Mouse (Mus musculus): ENCODE measurements around the gene Psmd4.

- TF ChIP-seq MAX (IDR thresholded peaks at IDR 0.05; ENCODE audit: low read depth) (no peak), POLR2A (IDR thresholded peaks at IDR 0.05; ENCODE audit: insufficient read length, low read depth) (no peak), TCF3 (IDR thresholded peaks at IDR 0.05; ENCODE audit: insufficient read length, low read depth) (no peak), REST (IDR thresholded peaks at IDR 0.05; ENCODE audit: insufficient read depth, insufficient read length) (no peak), MYOD1 (IDR thresholded peaks at IDR 0.05; ENCODE audit: control insufficient read depth in 1 of 3, insufficient read length in 2 of 3, low read depth in 2 of 3) (no peak), CEBPB (IDR thresholded peaks at IDR 0.05; ENCODE audit: insufficient read depth, poor library complexity, severe bottlenecking) (no peak), USF1 (IDR thresholded peaks at IDR 0.05; ENCODE audit: low read depth) (no peak), E2F4 (IDR thresholded peaks at IDR 0.05; ENCODE audit: insufficient read depth) (no peak), TCF12 (IDR thresholded peaks at IDR 0.05; ENCODE audit: insufficient read depth, poor library complexity, severe bottlenecking) (no peak), POLR2AphosphoS2 (IDR thresholded peaks at IDR 0.05; ENCODE audit: insufficient read length, low read depth) (no peak)
These were observed 837 bp upstream of the Psmd4 start for GRCm38 (mm10) chr3:95043251-95043650.
